Mouse (Mus musculus): ENCODE data around the gene Tbc1d1. TPM values are rescaled to one million over a fixed set of nuclear protein-coding genes. Genes with fewer than 3 reads are reported as not detected.
A peak's percentile ranks its signal among the peaks of the same experiment; 100 is the strongest.

Gene Tbc1d1
- polyA plus RNA-seq, 1 experiment, result 18.5 TPM

DNA sequence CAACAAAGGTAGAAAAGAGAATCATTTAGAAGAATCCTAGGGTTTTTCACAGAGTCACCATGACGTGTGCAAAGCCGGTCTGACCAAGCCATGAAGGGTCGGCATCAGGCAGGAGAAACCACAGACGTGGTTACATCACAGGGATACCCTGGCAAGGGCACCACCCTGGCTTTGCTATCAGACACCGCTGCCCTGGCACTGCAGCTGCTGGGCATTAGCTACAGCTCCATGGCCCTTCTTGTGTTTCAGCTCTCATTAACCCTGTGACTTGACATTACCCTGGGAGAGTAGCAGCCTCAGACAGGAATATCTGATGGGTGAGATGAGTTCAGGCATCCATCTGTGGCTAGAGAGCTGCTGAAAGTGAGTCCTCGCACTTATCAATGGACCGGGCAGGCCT is 42.5 kb downstream of the Tbc1d1 start:
- no peak for DNase-seq
- no peak for TF ChIP-seq POLR2A (IDR thresholded peaks at IDR 0.05; ENCODE audit: borderline replicate concordance, extremely low read depth, low read depth, low read length)
- TF ChIP-seq CTCF (IDR thresholded peaks at IDR 0.05; ENCODE audit: insufficient read depth, low read length), result no peak
- Histone ChIP-seq H3K4me1 (ENCODE audit: control insufficient read depth, insufficient read depth, low read length) (no peaks in the 10 kb centered on the region; the same call in 1 of the 2 replicates), H3K4me3 (replicated peaks; ENCODE audit: extremely low read depth, low read depth, low read length) (no peak overlapping the region)
- WGBS, result 94% methylated on average over 7 of the region's 7 CpGs

DNA sequence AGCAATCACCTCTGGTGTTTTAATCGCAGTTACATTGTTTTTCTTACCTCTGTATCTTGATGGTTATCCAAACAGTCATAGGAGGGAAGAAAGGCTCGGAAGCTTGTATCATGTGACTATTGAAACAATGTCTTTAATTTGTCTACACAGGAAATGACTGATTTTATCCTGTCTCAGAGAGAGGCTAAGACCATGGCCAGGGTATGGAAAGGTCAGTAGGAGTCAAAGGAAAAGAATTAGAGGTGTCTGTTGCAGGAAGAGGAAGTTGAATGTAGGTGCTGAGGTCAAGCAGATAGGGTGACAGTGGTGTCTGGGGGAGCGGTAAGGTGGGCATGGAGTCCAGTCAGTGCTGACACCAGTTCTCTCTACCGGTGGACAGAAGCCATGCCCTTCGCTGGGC is 45.0 kb downstream of the Tbc1d1 start:
- Histone ChIP-seq H3K4me3 (replicated peaks; ENCODE audit: extremely low read depth, low read depth, low read length) (no peak overlapping the region), H3K4me1 (ENCODE audit: control insufficient read depth, insufficient read depth, low read length) (no peaks in the 10 kb centered on the region; the same call in 1 of the 2 replicates)
- TF ChIP-seq CTCF (IDR thresholded peaks at IDR 0.05; ENCODE audit: insufficient read depth, low read length) (no peak), POLR2A (IDR thresholded peaks at IDR 0.05; ENCODE audit: borderline replicate concordance, extremely low read depth, low read depth, low read length) (no peak)
- WGBS, result 38% methylated on average over 5 of the region's 5 CpGs
- DNase-seq, result no peak

DNA sequence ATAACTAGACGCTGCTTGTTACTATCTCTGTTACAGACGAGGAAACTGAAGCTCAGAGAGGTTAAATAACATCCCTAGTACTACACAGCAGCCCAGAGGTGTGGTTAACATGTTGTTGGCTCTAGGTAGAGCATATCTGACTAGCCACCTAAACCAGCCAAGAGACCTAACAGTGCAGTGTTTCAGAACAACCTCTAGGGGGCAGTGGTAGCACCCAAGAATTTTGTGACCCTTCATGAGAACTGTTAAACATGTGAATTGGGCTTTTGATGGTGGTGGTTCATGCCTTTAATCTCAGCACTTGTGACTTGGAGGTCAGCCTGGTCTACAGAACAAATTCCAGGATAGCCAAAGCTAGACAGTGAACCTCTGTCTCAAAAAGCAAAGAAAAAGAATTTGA is 46.2 kb downstream of the Tbc1d1 start:
- peak; percentile 56 for TF ChIP-seq CTCF (IDR thresholded peaks at IDR 0.05; ENCODE audit: insufficient read depth, low read length)
- no peak for TF ChIP-seq POLR2A (IDR thresholded peaks at IDR 0.05; ENCODE audit: borderline replicate concordance, extremely low read depth, low read depth, low read length)
- peak; percentile 22 for DNase-seq
- Histone ChIP-seq H3K4me3 (replicated peaks; ENCODE audit: extremely low read depth, low read depth, low read length) (no peak overlapping the region), H3K4me1 (ENCODE audit: control insufficient read depth, insufficient read depth, low read length) (no peaks in the 10 kb centered on the region)
- WGBS, result 38% methylated on average over 2 of the region's 2 CpGs

DNA sequence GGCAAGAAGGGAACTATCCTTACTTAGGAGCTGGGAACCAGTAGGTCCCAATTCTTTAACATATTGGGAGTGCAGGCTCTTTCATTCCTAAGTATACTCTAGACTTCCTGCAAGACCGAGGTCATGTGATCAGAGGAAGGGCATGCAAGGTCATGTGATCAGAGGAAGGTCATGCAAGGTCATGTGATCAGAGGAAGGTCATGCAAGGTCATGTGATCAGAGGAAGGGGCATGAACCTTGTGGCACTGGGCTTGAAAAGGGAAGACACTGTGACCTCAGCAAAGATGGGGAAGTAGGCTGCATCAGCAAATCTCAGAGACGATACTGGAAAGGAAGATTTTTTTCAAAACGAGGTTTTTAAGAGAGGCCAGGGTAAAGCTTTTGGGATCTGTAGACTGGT is 49.5 kb downstream of the Tbc1d1 start:
- 62% methylated on average over 3 of the region's 3 CpGs for WGBS
- Histone ChIP-seq H3K4me3 (replicated peaks; ENCODE audit: extremely low read depth, low read depth, low read length) (no peak overlapping the region), H3K4me1 (ENCODE audit: control insufficient read depth, insufficient read depth, low read length) (no peaks in the 10 kb centered on the region)
- TF ChIP-seq POLR2A (IDR thresholded peaks at IDR 0.05; ENCODE audit: borderline replicate concordance, extremely low read depth, low read depth, low read length) (no peak), CTCF (IDR thresholded peaks at IDR 0.05; ENCODE audit: insufficient read depth, low read length) (no peak)
- DNase-seq, result no peak

DNA sequence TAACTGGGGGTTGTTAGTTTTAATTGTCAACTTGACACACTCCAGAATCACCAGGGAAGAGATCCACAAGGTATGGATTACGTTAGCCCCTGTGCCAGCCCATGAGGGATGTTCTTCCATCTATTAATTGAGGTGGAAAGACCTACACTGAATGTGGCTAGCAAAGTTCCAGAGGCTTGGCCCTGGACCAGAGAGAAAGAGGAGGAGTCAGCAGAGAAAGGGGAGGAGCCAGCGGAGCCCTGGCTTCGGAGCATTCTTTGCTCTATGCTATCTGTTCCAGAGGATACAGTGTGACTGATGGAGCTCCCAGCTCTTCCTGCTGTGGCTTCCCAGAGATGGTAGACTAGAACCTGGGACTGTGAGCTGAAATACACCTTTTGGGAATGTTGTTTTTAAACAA is 50.3 kb downstream of the Tbc1d1 start:
- no peak for TF ChIP-seq CTCF (IDR thresholded peaks at IDR 0.05; ENCODE audit: insufficient read depth, low read length)
- TF ChIP-seq POLR2A (IDR thresholded peaks at IDR 0.05; ENCODE audit: borderline replicate concordance, extremely low read depth, low read depth, low read length), result no peak
- 73% methylated on average over 3 of the region's 3 CpGs for WGBS
- no peak for DNase-seq
- Histone ChIP-seq H3K4me1 (ENCODE audit: control insufficient read depth, insufficient read depth, low read length) (no peaks in the 10 kb centered on the region), H3K4me3 (replicated peaks; ENCODE audit: extremely low read depth, low read depth, low read length) (no peak overlapping the region)

DNA sequence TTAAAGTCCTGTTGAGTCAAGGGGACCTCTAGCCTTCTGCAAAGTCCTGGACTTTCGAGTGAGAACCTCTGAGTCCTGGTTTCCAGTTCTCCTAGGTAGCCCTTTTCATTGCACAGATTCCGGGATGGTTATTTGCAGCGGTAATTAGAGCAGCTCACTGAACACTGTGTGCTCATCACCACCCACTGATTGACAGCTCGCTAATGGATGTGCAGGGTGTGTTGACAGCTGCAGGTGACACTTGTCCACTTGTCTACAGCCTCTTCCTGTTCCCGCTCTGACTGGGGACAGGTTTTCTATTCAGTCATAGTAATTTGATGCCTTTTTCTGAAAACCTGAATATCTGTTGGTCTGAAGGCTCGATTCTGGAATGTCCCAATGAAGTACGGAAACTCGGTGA is 50.8 kb downstream of the Tbc1d1 start:
- 73% methylated on average over 8 of the region's 8 CpGs for WGBS
- H3K4me3 ChIP-seq (replicated peaks; ENCODE audit: extremely low read depth, low read depth, low read length), result no peak overlapping the region

DNA sequence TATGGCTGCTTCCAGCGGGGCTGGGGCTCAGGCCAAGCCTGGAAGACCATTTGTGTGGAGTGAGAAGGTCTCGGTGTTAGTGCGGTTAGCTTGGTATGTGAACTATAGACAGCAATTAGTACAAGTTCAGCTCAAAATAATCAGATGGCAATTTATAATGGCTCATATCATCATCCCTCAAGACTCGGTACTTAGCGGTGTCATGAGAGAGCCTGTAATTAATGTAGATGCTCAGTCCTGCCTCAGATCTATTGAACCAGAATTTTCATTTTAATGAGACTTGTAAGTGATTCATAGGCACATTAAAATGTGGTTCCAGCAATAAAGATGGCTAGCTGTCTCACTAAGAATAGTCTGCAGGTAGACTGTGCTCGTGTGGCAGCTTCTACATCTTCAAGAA is 51.7 kb downstream of the Tbc1d1 start:
- no peak for DNase-seq
- TF ChIP-seq POLR2A (IDR thresholded peaks at IDR 0.05; ENCODE audit: borderline replicate concordance, extremely low read depth, low read depth, low read length) (no peak), CTCF (IDR thresholded peaks at IDR 0.05; ENCODE audit: insufficient read depth, low read length) (no peak)
- 98% methylated on average over 6 of the region's 6 CpGs for WGBS
- Histone ChIP-seq H3K4me3 (replicated peaks; ENCODE audit: extremely low read depth, low read depth, low read length) (no peak overlapping the region), H3K4me1 (ENCODE audit: control insufficient read depth, insufficient read depth, low read length) (no peaks in the 10 kb centered on the region)

More for the DNA sequence above, 50.8 kb downstream of the Tbc1d1 start:
- H3K4me1 ChIP-seq (ENCODE audit: control insufficient read depth, insufficient read depth, low read length), result no peaks in the 10 kb centered on the region
- DNase-seq, result no peak
- no peak for TF ChIP-seq CTCF (IDR thresholded peaks at IDR 0.05; ENCODE audit: insufficient read depth, low read length)

DNA sequence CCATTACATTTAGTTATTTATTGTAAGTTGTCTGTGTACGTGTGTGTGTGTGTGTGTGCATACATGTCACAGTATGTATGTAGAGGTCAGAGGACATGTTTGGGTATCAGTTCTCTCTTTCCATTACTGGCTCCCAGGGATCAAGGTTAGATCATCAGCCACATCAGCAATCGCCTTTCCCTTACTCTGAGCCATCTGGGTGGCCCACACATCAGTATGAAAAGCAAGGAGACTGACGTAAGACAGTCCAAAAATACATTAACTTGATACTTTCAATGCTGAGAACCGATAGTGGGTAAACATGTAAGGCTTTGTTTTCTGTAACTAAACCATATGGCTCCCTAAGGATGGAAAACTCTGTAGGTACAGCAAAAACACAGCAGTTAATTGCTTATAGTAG is 54.7 kb downstream of the Tbc1d1 start:
- WGBS, result 77% methylated on average over 4 of the region's 4 CpGs
- no peak for DNase-seq

DNA sequence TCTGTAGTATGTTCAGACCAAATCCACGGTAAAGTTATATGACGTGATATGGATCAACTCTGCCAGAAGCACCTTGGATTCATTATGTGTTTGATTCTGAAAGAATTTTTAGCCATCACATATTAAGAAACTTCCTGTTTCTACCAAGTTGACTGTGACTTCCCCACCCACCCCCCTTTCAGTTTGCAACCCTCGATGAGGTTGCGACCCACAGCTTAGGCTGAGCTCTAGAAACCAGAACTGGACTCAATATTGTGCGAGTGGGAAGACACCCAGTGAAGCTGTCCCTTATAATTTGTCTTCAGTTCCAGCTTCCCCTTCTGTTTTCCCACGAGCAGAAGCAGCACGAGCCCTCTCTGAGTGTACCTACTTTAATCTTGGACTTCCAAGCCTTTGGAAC is 55.2 kb downstream of the Tbc1d1 start:
- WGBS, result 65% methylated on average over 7 of the region's 7 CpGs
- DNase-seq, result no peak
- Histone ChIP-seq H3K4me1 (ENCODE audit: control insufficient read depth, insufficient read depth, low read length) (no peaks in the 10 kb centered on the region), H3K4me3 (replicated peaks; ENCODE audit: extremely low read depth, low read depth, low read length) (no peak overlapping the region)
- TF ChIP-seq POLR2A (IDR thresholded peaks at IDR 0.05; ENCODE audit: borderline replicate concordance, extremely low read depth, low read depth, low read length) (no peak), CTCF (IDR thresholded peaks at IDR 0.05; ENCODE audit: insufficient read depth, low read length) (no peak)

More for the DNA sequence above, 54.7 kb downstream of the Tbc1d1 start:
- no peaks in the 10 kb centered on the region for H3K4me1 ChIP-seq (ENCODE audit: control insufficient read depth, insufficient read depth, low read length)
- no peak for TF ChIP-seq POLR2A (IDR thresholded peaks at IDR 0.05; ENCODE audit: borderline replicate concordance, extremely low read depth, low read depth, low read length)
- TF ChIP-seq CTCF (IDR thresholded peaks at IDR 0.05; ENCODE audit: insufficient read depth, low read length), result no peak
- no peak overlapping the region for H3K4me3 ChIP-seq (replicated peaks; ENCODE audit: extremely low read depth, low read depth, low read length)

DNA sequence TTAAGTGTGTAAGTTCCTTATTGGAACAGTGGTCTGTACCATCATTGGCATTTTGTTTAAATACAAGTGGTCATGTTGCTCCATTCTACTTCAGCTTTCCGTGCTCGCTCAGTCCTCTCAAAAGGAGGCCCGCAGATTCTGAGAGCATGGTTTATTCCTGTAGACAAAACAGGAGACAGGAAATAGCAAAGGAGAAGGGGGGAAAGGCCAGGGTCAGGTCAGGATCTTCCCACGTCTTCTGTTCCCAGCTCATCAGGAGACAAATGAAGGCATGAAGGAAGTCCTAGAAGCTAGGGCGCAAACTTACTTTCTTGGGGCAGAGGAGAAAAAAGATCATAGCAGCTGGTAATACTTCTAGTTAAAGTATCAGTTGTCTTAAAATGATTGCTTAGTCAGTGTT is 56.1 kb downstream of the Tbc1d1 start:
- no peak for TF ChIP-seq CTCF (IDR thresholded peaks at IDR 0.05; ENCODE audit: insufficient read depth, low read length)
- no peak for TF ChIP-seq POLR2A (IDR thresholded peaks at IDR 0.05; ENCODE audit: borderline replicate concordance, extremely low read depth, low read depth, low read length)
- Histone ChIP-seq H3K4me3 (replicated peaks; ENCODE audit: extremely low read depth, low read depth, low read length) (no peak overlapping the region), H3K4me1 (ENCODE audit: control insufficient read depth, insufficient read depth, low read length) (no peaks in the 10 kb centered on the region)
- no peak for DNase-seq
- 43% methylated on average over 5 of the region's 5 CpGs for WGBS

All from lung, adult 2 months (tissue).